Mouse (Mus musculus) forebrain, embryonic 13.5 days (tissue): Measurements from ENCODE around the gene Gm9999. TPM values are rescaled to one million over a fixed set of nuclear protein-coding genes. Genes with fewer than 3 reads are reported as not detected.
"Not testable (repeated sequence)": the region's sequence is repeated elsewhere in the genome, so short reads cannot be mapped to it uniquely, and the experiment has no call there.

Experiments
- ATAC-seq: fragments of 200-750 bp; cut with Nextera tagmentation; 2 replicates; pipeline ENCODE4 v1.8.0; 2017
- H3K27ac ChIP-seq: fragments of 300-500 bp; sonication (generic); 2 replicates; pipeline ENCODE4 v1.5.1; 2015; ENCODE audit warnings: inconsistent platforms, mild to moderate bottlenecking, moderate library complexity
- H3K27me3 ChIP-seq: fragments of 300-500 bp; sonication (generic); 2 replicates; pipeline ENCODE4 v1.6.1; 2015; ENCODE audit warnings: mild to moderate bottlenecking, inconsistent platforms
- H3K36me3 ChIP-seq: fragments of 300-500 bp; sonication (generic); 2 replicates; pipeline ENCODE4 v1.6.1; 2015; ENCODE audit warnings: mild to moderate bottlenecking, inconsistent platforms; ENCODE audit not compliant: poor library complexity, severe bottlenecking
- H3K4me1 ChIP-seq: fragments of 300-500 bp; sonication (generic); 2 replicates; pipeline ENCODE4 v1.6.1; 2015; ENCODE audit warnings: inconsistent platforms
- H3K4me2 ChIP-seq: fragments of 300-500 bp; sonication (generic); 2 replicates; pipeline ENCODE4 v1.6.1; 2015; ENCODE audit warnings: inconsistent platforms, mild to moderate bottlenecking, moderate library complexity
- H3K4me3 ChIP-seq: fragments of 300-500 bp; sonication (generic); 2 replicates; pipeline ENCODE4 v1.5.1; 2015; ENCODE audit warnings: mild to moderate bottlenecking, inconsistent platforms
- H3K9ac ChIP-seq: fragments of 300-500 bp; sonication (generic); 2 replicates; pipeline ENCODE4 v1.6.1; 2015; ENCODE audit warnings: mild to moderate bottlenecking, inconsistent platforms
- H3K9me3 ChIP-seq: fragments of 300-500 bp; sonication (generic); replicated peaks from 2 replicates; pipeline ENCODE4 v1.6.1; 2016; ENCODE audit warnings: inconsistent platforms
- WGBS: fragments of 180-500 bp; shearing (Covaris S2); methylation state at CpG from one replicate; pipeline ENCODE4 v1.1.7; 2015; 5-methylcytosine and 5-hydroxymethylcytosine counted together
- polyA plus RNA-seq: library from polyadenylated mRNA; unstranded; fragments of >200 nt; fragmentation: Nextera tagmentation; extraction: Ambion mirVana; gene quantifications from 2 replicates; pipeline ENCODE4 v1.2.1, GENCODE M21; 2015

The Gm9999 gene
- polyA plus RNA-seq, 1 experiment from 2014 or later: not detected

DNA sequence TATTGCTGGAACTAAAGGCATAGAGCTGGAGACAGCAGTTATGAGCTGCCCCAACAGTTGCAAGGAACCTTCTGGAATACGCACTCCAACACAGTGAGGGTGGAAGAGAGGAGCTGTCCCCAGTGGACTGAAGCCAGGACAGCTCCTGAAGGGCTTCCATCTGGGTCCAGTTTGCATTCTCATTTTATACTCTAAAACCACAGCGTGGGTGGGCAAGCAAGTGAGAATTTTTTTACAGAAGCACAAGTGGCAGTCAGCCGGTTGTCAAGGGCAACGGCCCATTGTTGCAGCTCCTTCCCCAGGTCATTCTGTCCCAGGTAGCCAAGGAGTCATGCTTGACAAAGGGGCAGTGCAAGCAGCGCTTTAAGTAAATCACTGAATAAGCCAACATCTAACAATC lies 36.3 kb downstream of the Gm9999 start:
- WGBS: 61% methylated on average over 5 of the region's 5 CpGs
- ATAC-seq: no peak
- peaks cover 12% of the 10 kb centered on the region for H3K4me1 ChIP-seq
- H3K4me3 ChIP-seq: no peak overlapping the region
- no peaks in the 10 kb centered on the region for H3K9me3 ChIP-seq
- no peak overlapping the region for H3K27ac ChIP-seq
- no peaks in the 10 kb centered on the region for H3K36me3 ChIP-seq
- H3K9ac ChIP-seq: no peak overlapping the region
- 0 out of 2 replicates have a peak, but pooled peaks cover 3% of the 10 kb centered on the region for H3K27me3 ChIP-seq
- H3K4me2 ChIP-seq: no peak overlapping the region

DNA sequence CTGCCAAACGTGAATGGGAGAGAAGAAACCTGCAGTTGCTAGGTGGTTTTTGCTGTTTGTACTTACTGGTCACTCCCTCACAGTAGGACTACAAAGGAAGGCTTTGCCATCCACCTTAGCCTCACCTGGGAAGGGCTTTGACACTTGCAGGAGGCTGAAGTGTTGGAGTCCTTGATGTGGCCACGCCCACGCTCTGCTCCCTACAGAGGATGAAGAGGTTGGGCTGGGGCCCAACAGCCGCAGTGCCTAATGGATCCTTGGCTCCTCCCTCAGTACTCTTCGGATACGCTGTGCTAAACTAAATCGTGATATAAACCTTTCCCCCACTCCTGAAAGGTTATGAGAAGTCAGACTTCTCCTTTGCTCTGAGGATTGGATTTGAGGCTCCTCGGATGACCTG lies 37.6 kb downstream of the Gm9999 start:
- WGBS: 16% methylated on average over 8 of the region's 8 CpGs
- Histone ChIP-seq H3K27me3 (0 out of 2 replicates have a peak, but pooled peaks cover 4% of the 10 kb centered on the region), H3K9me3 (no peaks in the 10 kb centered on the region), H3K4me1 (peaks cover 4% of the 10 kb centered on the region; the same call in 1 of the 2 replicates), H3K36me3 (no peaks in the 10 kb centered on the region), H3K27ac (no peak overlapping the region), H3K4me3 (no peak overlapping the region), H3K9ac (no peak overlapping the region), H3K4me2 (no peak overlapping the region)
- no peak for ATAC-seq

DNA sequence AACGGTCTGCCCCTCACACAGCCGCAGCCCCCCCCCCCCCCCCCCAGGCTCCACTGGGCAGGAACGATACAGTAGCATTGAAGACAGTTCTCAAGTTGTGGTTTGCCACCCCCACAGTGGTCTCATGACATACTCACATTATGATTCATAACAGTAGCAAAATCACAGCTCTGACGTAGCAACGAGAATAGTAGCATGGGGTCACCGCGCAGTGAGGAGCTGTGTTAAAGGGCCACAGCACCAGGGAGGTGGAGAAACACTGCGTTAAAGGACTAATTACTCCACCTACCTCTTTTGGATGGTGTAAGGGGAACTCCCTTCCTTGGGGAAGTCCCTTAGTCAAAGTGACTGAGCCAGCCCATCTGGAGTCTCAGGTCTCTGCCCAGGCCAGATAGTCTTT lies 39.1 kb downstream of the Gm9999 start:
- Histone ChIP-seq H3K4me3 (no peak overlapping the region), H3K9ac (no peak overlapping the region), H3K27ac (no peak overlapping the region), H3K9me3 (no peaks in the 10 kb centered on the region), H3K27me3 (0 out of 2 replicates have a peak, but pooled peaks cover 4% of the 10 kb centered on the region), H3K36me3 (no peaks in the 10 kb centered on the region), H3K4me2 (no peak overlapping the region), H3K4me1 (peaks cover 4% of the 10 kb centered on the region; the same call in 1 of the 2 replicates)
- WGBS: 74% methylated on average over 7 of the region's 8 CpGs
- ATAC-seq: no peak

- Histone ChIP-seq H3K36me3 (no peaks in the 10 kb centered on the region), H3K4me3 (no peak overlapping the region), H3K4me2 (no peak overlapping the region), H3K27me3 (0 out of 2 replicates have a peak, but pooled peaks cover 4% of the 10 kb centered on the region), H3K9ac (no peak overlapping the region), H3K4me1 (peaks cover 4% of the 10 kb centered on the region; the same call in 1 of the 2 replicates), H3K27ac (no peak overlapping the region), H3K9me3 (no peaks in the 10 kb centered on the region)
- peak; percentile 65; the same call in 1 of the 2 replicates for ATAC-seq
- 13% methylated on average over 6 of the region's 6 CpGs for WGBS
Observed at GRCm38 (mm10) chr7:47023530-47023929, 40.1 kb downstream of the Gm9999 start.

DNA sequence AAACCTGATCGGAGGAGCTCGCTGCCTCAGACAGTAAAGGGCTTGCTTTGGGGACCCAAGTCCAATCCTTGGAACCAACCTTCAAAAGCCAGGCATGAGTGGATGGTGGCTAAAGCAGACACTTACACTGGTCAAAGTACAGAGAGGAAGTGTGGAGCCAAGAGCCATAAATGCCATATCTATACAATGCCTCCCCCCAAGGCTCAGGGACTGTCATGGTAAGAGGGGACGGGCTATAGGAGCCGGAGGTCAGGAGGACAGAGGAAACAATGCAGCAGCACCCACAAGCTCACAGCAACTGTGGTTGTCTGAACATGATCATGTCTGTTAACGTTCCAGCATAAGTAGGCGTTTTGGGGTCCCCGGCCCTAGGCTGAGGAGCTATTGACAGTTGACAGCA lies 41.1 kb downstream of the Gm9999 start:
- Histone ChIP-seq H3K4me2 (no peak overlapping the region), H3K36me3 (no peaks in the 10 kb centered on the region), H3K4me1 (peaks cover 4% of the 10 kb centered on the region; the same call in 1 of the 2 replicates), H3K9ac (no peak overlapping the region), H3K4me3 (no peak overlapping the region), H3K9me3 (no peaks in the 10 kb centered on the region), H3K27ac (no peak overlapping the region), H3K27me3 (0 out of 2 replicates have a peak, but pooled peaks cover 4% of the 10 kb centered on the region)
- WGBS: 95% methylated on average over 7 of the region's 7 CpGs
- ATAC-seq: no peak

- 65% methylated on average over 9 of the region's 9 CpGs for WGBS
- Histone ChIP-seq H3K4me2 (no peak overlapping the region), H3K36me3 (no peaks in the 10 kb centered on the region), H3K4me1 (peaks cover 2% of the 10 kb centered on the region; the same call in 1 of the 2 replicates), H3K27ac (no peak overlapping the region), H3K9ac (no peak overlapping the region), H3K9me3 (no peaks in the 10 kb centered on the region), H3K4me3 (no peak overlapping the region), H3K27me3 (0 out of 2 replicates have a peak, but pooled peaks cover 4% of the 10 kb centered on the region)
- ATAC-seq: 0 out of 2 replicates have a peak, but pooled peaks have one; percentile 24
Observed at GRCm38 (mm10) chr7:47025429-47025828, 42.0 kb downstream of the Gm9999 start.

- WGBS: 81% methylated on average over 3 of the region's 3 CpGs
- H3K9ac ChIP-seq, H3K27me3 ChIP-seq: not testable (repeated sequence)
Observed at GRCm38 (mm10) chr7:47026899-47027298, 43.5 kb downstream of the Gm9999 start.

DNA sequence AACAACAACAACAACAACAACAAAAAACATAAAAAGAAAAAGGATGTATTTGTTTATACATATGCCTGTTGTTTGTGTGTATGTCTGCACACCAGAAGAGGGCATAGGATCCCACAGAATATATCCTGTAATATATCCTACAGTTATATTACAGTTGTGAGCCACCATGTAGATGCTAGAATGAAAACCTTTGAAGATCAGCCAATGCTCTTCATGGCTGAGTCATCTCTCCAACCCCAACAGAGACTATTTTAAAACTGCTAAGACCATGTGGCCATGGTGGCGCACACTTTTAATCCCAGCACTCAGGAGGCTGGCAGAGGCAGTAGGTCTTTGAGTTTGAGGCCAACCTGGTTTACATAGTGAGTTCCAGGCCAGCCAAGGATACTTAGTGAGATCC lies 44.1 kb downstream of the Gm9999 start:
- Histone ChIP-seq H3K36me3 (no peaks in the 10 kb centered on the region), H3K4me2 (no peak overlapping the region), H3K9ac (no peak overlapping the region), H3K9me3 (no peaks in the 10 kb centered on the region), H3K27ac (no peak overlapping the region), H3K4me1 (peaks cover 9% of the 10 kb centered on the region; the same call in 1 of the 2 replicates), H3K27me3 (0 out of 2 replicates have a peak, but pooled peaks cover 4% of the 10 kb centered on the region), H3K4me3 (no peak overlapping the region)
- 81% methylated on average over 1 of the region's 1 CpGs for whole genome bisulfite sequencing
- no peak for ATAC-seq

More at GRCm38 (mm10) chr7:47026899-47027298, 43.5 kb downstream of the Gm9999 start:
- not testable (repeated sequence) for H3K4me3 ChIP-seq, H3K36me3 ChIP-seq, ATAC-seq, H3K4me1 ChIP-seq, H3K4me2 ChIP-seq, H3K27ac ChIP-seq, H3K9me3 ChIP-seq

- H3K27me3 ChIP-seq: no peaks in the 10 kb centered on the region
- no peak overlapping the region for H3K4me3 ChIP-seq
- no peaks in the 10 kb centered on the region for H3K36me3 ChIP-seq
- peaks cover 9% of the 10 kb centered on the region; the same call in 1 of the 2 replicates for H3K4me1 ChIP-seq
- no peak for ATAC-seq
- H3K27ac ChIP-seq: no peak overlapping the region; the same call in 1 of the 2 replicates
- H3K9ac ChIP-seq: no peak overlapping the region
- H3K4me2 ChIP-seq: no peak overlapping the region
- 65% methylated on average over 9 of the region's 9 CpGs for WGBS
- H3K9me3 ChIP-seq: no peaks in the 10 kb centered on the region
Observed at GRCm38 (mm10) chr7:47030517-47031193, 47.3 kb downstream of the Gm9999 start.

- no peak overlapping the region for H3K4me2 ChIP-seq
- no peak overlapping the region for H3K4me3 ChIP-seq
- H3K36me3 ChIP-seq: no peaks in the 10 kb centered on the region
- ATAC-seq: no peak
- no peaks in the 10 kb centered on the region for H3K27me3 ChIP-seq
- H3K27ac ChIP-seq: no peak overlapping the region
- 71% methylated on average over 4 of the region's 4 CpGs for WGBS
- H3K4me1 ChIP-seq: peaks cover 9% of the 10 kb centered on the region; the same call in 1 of the 2 replicates
- no peak overlapping the region for H3K9ac ChIP-seq
- no peaks in the 10 kb centered on the region for H3K9me3 ChIP-seq
Observed at GRCm38 (mm10) chr7:47031371-47031770, 48.0 kb downstream of the Gm9999 start.

- Histone ChIP-seq H3K9ac (no peak overlapping the region), H3K4me3 (no peak overlapping the region), H3K36me3 (no peaks in the 10 kb centered on the region), H3K4me2 (no peak overlapping the region), H3K27ac (no peak overlapping the region), H3K27me3 (no peaks in the 10 kb centered on the region), H3K4me1 (peaks cover 9% of the 10 kb centered on the region; the same call in 1 of the 2 replicates), H3K9me3 (no peaks in the 10 kb centered on the region)
- WGBS: 90% methylated on average over 4 of the region's 4 CpGs
- no peak for ATAC-seq
Observed at GRCm38 (mm10) chr7:47034785-47035384, 51.5 kb downstream of the Gm9999 start.

- no peak overlapping the region for H3K4me2 ChIP-seq
- H3K9ac ChIP-seq: no peak overlapping the region
- H3K4me3 ChIP-seq: no peak overlapping the region
- no peaks in the 10 kb centered on the region for H3K27me3 ChIP-seq
- no peak for ATAC-seq
- peaks cover 8% of the 10 kb centered on the region; the same call in 1 of the 2 replicates for H3K4me1 ChIP-seq
- no peak overlapping the region for H3K27ac ChIP-seq
- H3K9me3 ChIP-seq: no peaks in the 10 kb centered on the region
- no peaks in the 10 kb centered on the region for H3K36me3 ChIP-seq
- 81% methylated on average over 8 of the region's 8 CpGs for WGBS
Observed at GRCm38 (mm10) chr7:47035426-47035825, 52.0 kb downstream of the Gm9999 start.
